In genomic region chr6:142387011-142387754, GRCm38 (mm10) we compare ENCODE assay signal across 8 mouse cellular contexts. TPM values are rescaled to one million over a fixed set of nuclear protein-coding genes. Genes with fewer than 3 reads are reported as not detected.
DNase-seq lines count a peak whose midpoint lies in the region; ATAC-seq lines count a peak whose summit lies in the region.

Gene Recql, minus strand, starts transcription at chr6:142387087.
Gene Golt1b, plus strand, starts transcription at chr6:142387221.

- under 1% methylated on average over 84 of the region's 87 CpGs for WGBS in hindbrain, embryonic 15.5 days

- H3K27me3 ChIP-seq in hindbrain, embryonic 15.5 days: no peaks in the 10 kb centered on the region

- peak within 1 kb of the TSS; percentile 83 for H3K9ac ChIP-seq in hindbrain, embryonic 15.5 days

- peak within 1 kb of the TSS; percentile 80 for H3K4me2 ChIP-seq in hindbrain, embryonic 15.5 days

- peak; percentile 100 for ATAC-seq in hindbrain, embryonic 15.5 days (ENCODE audit: low FRiP score, low read depth)

- DNase-seq in T-cell, adult 2 months (ENCODE audit: low spot score): peak; percentile 99
- peak; percentile 98 to 99 for DNase-seq in cerebellum, postnatal 36 days
- DNase-seq in frontal cortex, postnatal 36 days (ENCODE audit: low spot score in 2 of 2): peak; percentile 99
- peak; percentile 97 for DNase-seq in left cerebral cortex, adult 11 months (ENCODE audit: low spot score)
- DNase-seq in lung, postnatal 4 days: peak; percentile 99
- peak; percentile 96 for DNase-seq in retina, postnatal 7 days (ENCODE audit: low read depth, low spot score)
- peak; percentile 98 for DNase-seq in urinary bladder, adult 2 months (ENCODE audit: low spot score)

- H3K4me3 ChIP-seq in hindbrain, embryonic 15.5 days: peak within 1 kb of the TSS; percentile 99

- H3K27ac ChIP-seq in hindbrain, embryonic 15.5 days (replicated peaks): peak within 1 kb of the TSS; percentile 62

- H3K4me1 ChIP-seq in hindbrain, embryonic 15.5 days (replicated peaks): peaks cover 25% of the 10 kb centered on the region

- H3K36me3 ChIP-seq in hindbrain, embryonic 15.5 days: no peaks in the 10 kb centered on the region

- no peaks in the 10 kb centered on the region for H3K9me3 ChIP-seq in hindbrain, embryonic 15.5 days

RNA-seq across cellular contexts. Expression of gene Recql, which starts in this region (rescaled TPM):
- 22.2 and 23.9 TPM in 2 replicates for polyA plus RNA-seq in hindbrain, embryonic 15.5 days (2015; fragmentation: Nextera tagmentation; extraction: Ambion mirVana)
- polyA plus RNA-seq in urinary bladder, adult 2 months (2012; rRNA removed): 12.0 and 13.2 TPM in 2 replicates

RNA-seq across cellular contexts. Expression of gene Golt1b, which starts in this region (rescaled TPM):
- polyA plus RNA-seq in hindbrain, embryonic 15.5 days (2015; fragmentation: Nextera tagmentation; extraction: Ambion mirVana): 71.4 and 77.5 TPM in 2 replicates
- polyA plus RNA-seq in urinary bladder, adult 2 months (2012; rRNA removed): 22.0 and 23.8 TPM in 2 replicates

Comparison
In these comparisons a context has a peak if more than half of its experiments do, and no peak if none do; other contexts are left out.
1. Peak in every context shown above with its lines: DNase-seq, ATAC-seq, H3K4me3 ChIP-seq and H3K27ac ChIP-seq.